Mouse (Mus musculus): ENCODE results near the gene Lrrc56.

- TF ChIP-seq CTCF (IDR thresholded peaks at IDR 0.05; ENCODE audit: low read depth): no peak
- TF ChIP-seq EP300 (IDR thresholded peaks at IDR 0.05; ENCODE audit: low read depth): no peak
Measured at GRCm38 (mm10) chr7:141188733-141189132, 5.2 kb upstream of the Lrrc56 start.
